Mouse (Mus musculus): ENCODE results near the gene Coro6.

- TF ChIP-seq ZC3H11A (IDR thresholded peaks at IDR 0.05; ENCODE audit: borderline replicate concordance, low read depth, low read length) (no peak), ZNF384 (IDR thresholded peaks at IDR 0.05; ENCODE audit: low read depth, low read length) (no peak), CHD2 (IDR thresholded peaks at IDR 0.05; ENCODE audit: low read depth, low read length) (no peak), MAFK (IDR thresholded peaks at IDR 0.05; ENCODE audit: insufficient read depth, low read depth, low read length) (no peak)
Observed at GRCm38 (mm10) chr11:77486798-77487197, 24.6 kb downstream of the Coro6 start.

Measured in ES-E14 (cell line).